In genomic region chr6:9097345-9097744, GRCm38 (mm10) we compare ENCODE assay signal across 14 mouse cellular contexts.
"Had no signal": no experiment of that assay in that cellular context is flagged by ENCODE, and none has a peak within 500 bp of the region (broad histone marks: within the 10 kb centered on the region; RNA-seq: fewer than 3 reads in every experiment).

No protein-coding gene starts in this region.

- H3K4me1 ChIP-seq: limb, embryonic 12.5 days; liver, embryonic 13.5 days; lung, embryonic 15.5 days; megakaryocyte, embryonic 14.5 days; midbrain, embryonic 12.5 days had no signal

- H3K9ac ChIP-seq: limb, embryonic 12.5 days; liver, embryonic 13.5 days; liver, postnatal 0 days; lung, embryonic 15.5 days; midbrain, embryonic 12.5 days had no signal

- H3K9me3 ChIP-seq: limb, embryonic 12.5 days; liver, embryonic 13.5 days; lung, embryonic 15.5 days; megakaryocyte, embryonic 14.5 days; midbrain, embryonic 12.5 days had no signal

- H3K27ac ChIP-seq: limb, embryonic 12.5 days; liver, embryonic 13.5 days; lung, embryonic 15.5 days; macrophage; midbrain, embryonic 12.5 days had no signal

- H3K27me3 ChIP-seq: limb, embryonic 12.5 days; liver, embryonic 13.5 days; lung, embryonic 15.5 days; megakaryocyte, embryonic 14.5 days; midbrain, embryonic 12.5 days had no signal

- DNase-seq: kidney, postnatal 25 days; liver; liver, embryonic 13.5 days; liver, postnatal 0 days; lung, postnatal 14 days; right cerebral cortex, postnatal 25 days; thymus, adult 18-20 months; thymus, postnatal 14 days had no signal

- ATAC-seq: liver, postnatal 0 days; midbrain, embryonic 16.5 days had no signal

- H3K4me3 ChIP-seq: limb, embryonic 12.5 days; liver, embryonic 13.5 days; lung, embryonic 15.5 days; megakaryocyte, embryonic 14.5 days; midbrain, embryonic 12.5 days had no signal

- H3K4me2 ChIP-seq: limb, embryonic 12.5 days; liver, embryonic 13.5 days; lung, embryonic 15.5 days; midbrain, embryonic 12.5 days had no signal

- H3K36me3 ChIP-seq: limb, embryonic 12.5 days; liver, embryonic 13.5 days; lung, embryonic 15.5 days; midbrain, embryonic 12.5 days had no signal
